Mouse (Mus musculus) cerebellum, adult 2 months (tissue): ENCODE data around the gene Plrg1.

Experiments used
- CTCF ChIP-seq: fragments of 200-500 bp; IDR thresholded peaks from 2 replicates; pipeline ENCODE4 v1.5.1; 2011; ENCODE audit warnings: low read depth, mild to moderate bottlenecking, control low read depth, low read length, moderate library complexity, borderline replicate concordance; ENCODE audit not compliant: insufficient read depth
- POLR2A ChIP-seq: fragments of 200-500 bp; IDR thresholded peaks from 2 replicates; pipeline ENCODE4 v1.6.1; 2011; ENCODE audit warnings: low read length, control low read depth, borderline replicate concordance; ENCODE audit not compliant: insufficient read depth

DNA sequence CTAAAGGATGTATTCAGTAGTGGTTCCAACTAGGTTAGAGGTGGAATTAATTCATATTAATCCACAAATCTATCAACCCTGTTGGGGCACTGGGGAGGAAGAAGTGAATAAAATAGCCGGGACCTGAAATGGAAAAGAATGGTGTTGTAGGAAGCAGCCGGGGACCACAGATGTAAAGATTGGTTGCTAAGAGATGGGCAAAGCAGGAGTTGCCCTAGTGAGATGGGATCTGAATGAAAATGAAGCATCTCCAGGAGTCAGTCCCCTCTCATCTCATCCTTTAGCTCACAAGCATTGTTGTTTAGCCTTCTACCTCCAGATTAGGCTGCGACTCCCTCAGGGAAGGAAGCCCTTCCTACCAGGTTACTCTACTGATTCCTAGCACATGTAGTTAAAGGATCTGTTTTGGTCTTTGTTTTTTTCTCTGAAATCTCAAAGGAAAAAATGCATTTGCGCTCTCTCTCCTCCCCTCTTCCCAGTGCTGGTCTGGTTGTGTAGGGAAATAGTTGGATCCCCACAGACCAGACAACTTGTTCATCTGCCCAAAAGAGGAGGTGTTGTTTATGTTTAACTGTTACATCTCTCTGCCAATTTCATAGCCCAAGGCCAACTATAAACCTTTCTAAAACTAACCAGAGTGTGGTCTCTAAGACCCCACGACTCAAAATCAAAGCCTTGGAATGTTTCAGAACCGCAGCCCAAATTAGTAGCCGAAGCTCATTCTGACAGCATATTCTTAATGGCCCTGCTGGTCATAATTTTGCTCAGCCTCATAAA lies 56.4 kb downstream of the Plrg1 start:
- no peak for TF ChIP-seq CTCF
- TF ChIP-seq POLR2A, result no peak
